Mouse (Mus musculus) gastrocnemius, postnatal 36 days (tissue): Measurements from ENCODE around the gene Hnrnpll. TPM values are rescaled to one million over a fixed set of nuclear protein-coding genes. Genes with fewer than 3 reads are reported as not detected.

Experiments
- DNase-seq, 2 experiments: peaks; one replicate each; pipeline ENCODE4 v3.0.0; 2022
- intact Hi-C: fragments of 180-260 bp; cut with DNase I; formaldehyde crosslinking; loops from one replicate; pipeline ENCODE4 v1.15.1; 2025
- long read RNA-seq, 2 experiments: library from polyadenylated mRNA; stranded (forward); transcript quantifications; one replicate each; pipeline ENCODE4 v2.0.0; 2021
- total RNA-seq, 2 experiments: library from RNA; stranded (reverse); gene quantifications; 2 replicates each; pipeline ENCODE4 v1.2.3; 2021

Hnrnpll gene
- total RNA-seq: 10 to 100 TPM; 12.6 to 14.9 TPM
- long read RNA-seq, experiment 1, transcript Hnrnpll-205 (13 exons, 3,009 nt): major isoform, 6 of 10 reads
- long read RNA-seq, experiment 1, partial matches to known transcripts: 1 of 10 reads
- long read RNA-seq, experiment 1, other reads (novel, unspliced or antisense): 1 of 10 reads
- long read RNA-seq, experiment 2, transcript Hnrnpll-205 (13 exons, 3,009 nt): minor isoform, 6 of 18 reads
- long read RNA-seq, experiment 2, transcript Hnrnpll-201 (13 exons, 3,116 nt): major isoform, 8 of 18 reads
- long read RNA-seq, experiment 2, partial matches to known transcripts: 1 of 18 reads
- long read RNA-seq, experiment 2, other reads (novel, unspliced or antisense): 2 of 18 reads

GRCm38 (mm10) chr17:80061783-80062619 is at the start of gene Hnrnpll:
Hnrnpll (minus strand) TSS chr17:80062334.
- DNase-seq: peak; percentile 97 to 99
- intact Hi-C loops: no loop called here

GRCm38 (mm10) chr17:80105348-80105978 is 43.3 kb upstream of the Hnrnpll start:
- intact Hi-C loops: no loop called here
- DNase-seq: no peak

GRCm38 (mm10) chr17:80099823-80100222 is 37.7 kb upstream of the Hnrnpll start:
- DNase-seq: no peak
- intact Hi-C loops: no loop called here

GRCm38 (mm10) chr17:80097221-80097620 is 35.1 kb upstream of the Hnrnpll start:
- intact Hi-C loops: no loop called here
- no peak for DNase-seq

GRCm38 (mm10) chr17:80096720-80097114 is 34.6 kb upstream of the Hnrnpll start:
- no peak for DNase-seq
- intact Hi-C loops: no loop called here

GRCm38 (mm10) chr17:80096043-80096719 is 34.0 kb upstream of the Hnrnpll start:
- intact Hi-C loops: no loop called here
- peak in 1 of 2 experiments; percentile 19 for DNase-seq

GRCm38 (mm10) chr17:80095254-80095899 is 33.2 kb upstream of the Hnrnpll start:
- DNase-seq: no peak

GRCm38 (mm10) chr17:80091879-80092549 is 29.9 kb upstream of the Hnrnpll start:
- intact Hi-C loops: no loop called here
- no peak for DNase-seq

More at GRCm38 (mm10) chr17:80095254-80095899, 33.2 kb upstream of the Hnrnpll start:
- intact Hi-C loops: no loop called here

GRCm38 (mm10) chr17:80090551-80090950 is 28.4 kb upstream of the Hnrnpll start:
- intact Hi-C loops: no loop called here
- DNase-seq: no peak

GRCm38 (mm10) chr17:80088168-80088567 is 26.0 kb upstream of the Hnrnpll start:
- intact Hi-C loops: no loop called here
- DNase-seq: no peak

- intact Hi-C loops: no loop called here
- no peak for DNase-seq
These were observed 24.5 kb upstream of the Hnrnpll start for GRCm38 (mm10) chr17:80086591-80086990.

GRCm38 (mm10) chr17:80084424-80084823 is 22.3 kb upstream of the Hnrnpll start:
- intact Hi-C loops: no loop called here
- no peak for DNase-seq

GRCm38 (mm10) chr17:80083223-80083622 is 21.1 kb upstream of the Hnrnpll start:
- DNase-seq: no peak
- intact Hi-C loops: no loop called here

- DNase-seq: no peak
These were observed 16.6 kb upstream of the Hnrnpll start for GRCm38 (mm10) chr17:80078726-80079125.

GRCm38 (mm10) chr17:80067257-80067656 is 5.1 kb upstream of the Hnrnpll start:
- DNase-seq: no peak
- intact Hi-C loops: no loop called here

More at GRCm38 (mm10) chr17:80078726-80079125, 16.6 kb upstream of the Hnrnpll start:
- intact Hi-C loops: no loop called here

GRCm38 (mm10) chr17:80063840-80064495 is 1.8 kb upstream of the Hnrnpll start:
- intact Hi-C loops: no loop called here
- no peak for DNase-seq

- intact Hi-C loops: no loop called here
These were observed 1.3 kb upstream of the Hnrnpll start for GRCm38 (mm10) chr17:80063386-80063785.

GRCm38 (mm10) chr17:80062620-80063010 is 481 bp upstream of the Hnrnpll start:
- intact Hi-C loops: no loop called here

More at GRCm38 (mm10) chr17:80063386-80063785, 1.3 kb upstream of the Hnrnpll start:
- DNase-seq: no peak

More at GRCm38 (mm10) chr17:80062620-80063010, 481 bp upstream of the Hnrnpll start:
- DNase-seq: no peak
